Mouse (Mus musculus): ENCODE measurements around the gene Il31ra.
A peak's percentile ranks its signal among the peaks of the same experiment; 100 is the strongest.

The Il31ra gene

DNA sequence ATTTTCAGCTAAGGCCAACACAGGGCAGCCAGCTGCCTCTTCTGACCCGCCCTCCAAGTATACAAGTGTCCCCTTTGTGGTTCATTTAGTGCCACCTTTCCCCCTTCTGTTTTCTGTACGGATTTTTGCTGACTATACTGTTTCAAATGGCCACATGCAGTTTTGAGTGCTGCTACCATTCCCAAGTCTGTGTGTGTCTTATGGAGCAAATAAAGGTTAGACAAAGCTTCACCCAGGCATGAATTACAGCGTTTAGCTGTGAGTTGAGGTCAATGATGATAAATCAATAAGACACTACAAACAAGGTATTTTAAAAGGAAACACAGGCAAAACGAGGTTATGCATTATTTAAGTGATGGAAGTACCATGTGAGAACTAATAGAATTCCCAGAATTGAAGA is 24.6 kb downstream of the Il31ra start:
- DNase-seq (ENCODE audit: inconsistent age in 2 of 2, low spot score in 1 of 2) = no peak

DNA sequence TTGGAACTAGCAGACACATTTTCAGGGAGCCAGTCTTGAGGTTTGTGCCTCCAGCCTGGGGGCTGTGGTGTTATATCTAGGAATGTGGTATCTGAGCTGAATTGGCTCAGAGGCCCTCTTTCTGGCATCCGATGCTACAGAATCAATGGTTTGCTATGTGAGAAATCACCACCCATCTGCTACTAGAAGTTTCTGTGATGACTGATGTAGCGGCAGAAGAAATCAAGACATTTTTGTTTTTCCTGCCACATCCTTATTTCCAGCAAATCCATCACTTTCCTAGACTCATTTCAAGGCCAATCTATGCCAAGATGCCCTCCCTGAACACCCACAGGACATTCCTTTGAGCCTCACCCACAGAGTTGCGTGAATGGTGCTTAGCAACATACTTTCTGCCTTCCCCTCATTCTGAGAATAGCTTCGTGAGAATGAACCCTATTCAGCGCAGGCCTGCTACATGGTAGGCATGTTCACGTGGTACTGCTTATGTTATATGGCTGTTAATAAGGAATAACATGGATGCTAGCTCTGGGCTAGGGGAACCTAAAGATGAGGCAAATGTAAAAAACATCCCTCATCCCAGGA is 33.5 kb downstream of the Il31ra start:
- no peak for DNase-seq (ENCODE audit: inconsistent age in 2 of 2, low spot score in 1 of 2)

DNA sequence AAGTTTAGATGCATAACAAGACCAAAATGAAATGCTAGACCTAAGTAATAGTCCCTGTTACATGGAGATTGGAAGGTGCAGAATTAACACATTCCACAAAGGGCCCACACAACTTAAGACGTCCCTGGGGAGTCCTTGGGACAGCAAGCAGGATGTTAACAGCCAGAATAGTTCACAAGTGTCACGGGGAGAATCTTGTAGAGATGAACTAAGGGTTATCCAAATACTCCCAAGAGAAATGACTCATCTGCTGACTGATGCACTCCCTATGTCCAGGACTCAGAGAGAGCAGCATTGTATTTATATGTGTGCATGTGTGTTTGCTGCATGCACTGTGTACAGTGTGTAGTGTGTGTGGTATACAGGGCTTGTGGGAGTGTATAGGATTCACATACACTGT is 37.7 kb downstream of the Il31ra start:
- peak in 1 of 2 experiments; percentile 54 for DNase-seq (ENCODE audit: inconsistent age in 2 of 2, low spot score in 1 of 2)

DNA sequence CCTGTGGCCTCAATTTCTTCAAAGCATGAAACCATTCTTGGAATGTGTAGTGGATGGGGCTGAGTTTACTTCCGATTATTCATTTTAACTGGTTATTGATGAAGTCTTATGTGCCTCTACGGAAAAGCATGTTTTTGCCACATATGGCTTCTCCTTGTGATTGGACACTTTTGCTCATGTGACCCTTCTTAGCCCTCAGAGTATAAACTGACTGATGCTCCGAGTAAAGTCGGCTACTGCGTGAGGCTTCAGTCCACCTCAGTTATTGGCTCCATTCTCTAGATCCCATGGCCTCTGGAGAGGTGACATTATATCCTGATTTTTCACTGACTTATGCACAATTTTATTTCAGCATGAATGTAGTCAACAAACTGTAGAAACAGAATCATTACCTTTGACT is 40.9 kb downstream of the Il31ra start:
- no peak for DNase-seq (ENCODE audit: inconsistent age in 2 of 2, low spot score in 1 of 2)

DNA sequence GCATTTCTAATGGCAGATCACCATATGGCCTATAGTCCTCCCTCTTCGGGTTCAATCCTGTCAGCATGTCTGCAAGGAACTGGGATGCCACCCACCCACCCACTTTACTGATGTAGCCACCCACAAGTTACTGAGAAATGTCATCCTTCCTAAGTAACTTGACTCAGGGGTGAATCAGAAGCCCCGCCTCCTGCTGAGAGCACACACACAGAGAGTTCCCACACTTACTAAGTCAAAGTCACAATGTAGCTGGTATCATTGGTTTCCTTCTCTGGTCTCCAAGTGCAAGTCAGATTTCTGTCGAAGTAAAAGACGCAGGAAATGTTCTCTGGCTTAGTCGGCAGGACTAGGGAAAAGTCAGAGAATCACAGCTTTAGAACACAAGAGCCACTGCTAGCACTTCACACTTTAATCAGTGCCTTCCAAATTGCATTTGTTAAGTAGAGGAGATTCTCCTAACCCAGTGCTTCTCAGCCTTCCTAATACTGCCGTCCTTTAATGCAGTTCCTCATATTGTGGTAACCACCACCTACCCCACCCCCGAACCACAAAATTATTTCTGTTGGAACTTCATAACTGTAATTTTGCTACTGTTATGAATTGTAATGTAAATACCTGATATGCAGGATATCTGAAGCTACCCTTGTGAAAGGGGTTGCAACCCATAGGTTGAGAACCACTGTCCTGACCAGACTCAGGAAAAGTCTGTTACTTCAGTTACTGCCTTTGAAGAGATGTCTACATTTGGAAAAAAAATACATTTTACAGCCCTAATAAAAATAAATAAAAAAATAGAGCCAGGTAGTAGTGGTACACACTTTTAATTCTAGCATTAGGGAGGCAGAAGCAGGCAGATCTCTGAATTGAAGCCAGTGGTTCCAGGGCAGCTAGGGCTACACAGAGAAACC is 42.3 kb downstream of the Il31ra start:
- DNase-seq (ENCODE audit: inconsistent age in 2 of 2, low spot score in 1 of 2) = no peak

DNA sequence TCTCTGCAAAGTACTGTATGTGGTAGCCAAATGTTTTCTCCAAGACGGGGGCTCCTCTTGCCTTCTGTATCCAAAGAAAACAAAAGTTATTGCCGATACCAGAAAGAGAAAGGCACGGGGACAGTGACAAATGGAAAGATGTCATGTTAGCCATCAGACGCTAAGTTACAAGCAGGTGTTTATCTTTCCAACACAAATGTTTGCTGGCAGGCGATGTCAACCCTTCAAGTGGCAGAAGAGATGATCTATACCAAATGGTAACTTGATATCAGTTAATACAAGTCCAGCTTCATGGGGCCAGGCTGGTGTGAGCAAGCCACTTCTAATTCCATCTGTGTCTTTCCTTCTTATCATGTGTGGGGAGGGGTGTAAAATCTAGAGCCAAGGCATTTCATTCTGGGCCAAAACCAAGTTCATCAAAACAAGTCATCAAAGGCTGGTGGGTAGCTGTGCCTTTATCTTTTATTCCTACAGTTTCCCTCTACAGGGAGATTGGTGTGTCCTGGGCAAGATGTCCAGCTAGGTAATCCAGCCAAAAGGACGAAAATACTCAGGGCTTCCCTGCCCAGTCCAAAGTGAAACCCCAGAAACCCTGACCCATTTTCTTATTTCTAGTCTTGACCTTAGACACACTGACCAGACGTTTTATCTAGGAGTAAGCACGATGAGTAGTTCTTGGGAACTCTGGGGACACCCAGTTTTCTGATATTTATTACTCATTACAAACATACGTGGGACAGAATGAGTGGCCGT is 52.8 kb downstream of the Il31ra start:
- DNase-seq (ENCODE audit: inconsistent age in 2 of 2, low spot score in 1 of 2) = peak in 1 of 2 experiments; percentile 68

DNA sequence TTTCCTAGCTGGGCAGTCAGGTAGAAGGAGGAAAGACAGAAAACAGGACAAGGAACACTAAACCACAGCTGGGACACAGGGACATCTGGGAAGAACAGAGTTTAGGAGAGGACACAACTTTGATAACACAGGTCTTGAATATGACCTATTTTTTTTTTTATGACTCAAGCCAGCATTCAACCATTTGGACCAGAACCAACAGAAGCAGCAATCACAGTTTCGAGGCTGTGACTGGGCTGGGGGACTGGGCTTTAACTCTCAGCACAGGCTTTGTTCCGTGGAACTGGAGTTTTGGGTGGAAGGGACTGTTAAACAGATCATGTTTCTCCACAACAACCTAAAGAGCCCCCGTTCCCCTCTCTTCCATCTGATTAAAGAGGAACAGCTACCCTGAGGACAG is 53.5 kb downstream of the Il31ra start:
- peak in 1 of 2 experiments; percentile 75 for DNase-seq (ENCODE audit: inconsistent age in 2 of 2, low spot score in 1 of 2)

DNA sequence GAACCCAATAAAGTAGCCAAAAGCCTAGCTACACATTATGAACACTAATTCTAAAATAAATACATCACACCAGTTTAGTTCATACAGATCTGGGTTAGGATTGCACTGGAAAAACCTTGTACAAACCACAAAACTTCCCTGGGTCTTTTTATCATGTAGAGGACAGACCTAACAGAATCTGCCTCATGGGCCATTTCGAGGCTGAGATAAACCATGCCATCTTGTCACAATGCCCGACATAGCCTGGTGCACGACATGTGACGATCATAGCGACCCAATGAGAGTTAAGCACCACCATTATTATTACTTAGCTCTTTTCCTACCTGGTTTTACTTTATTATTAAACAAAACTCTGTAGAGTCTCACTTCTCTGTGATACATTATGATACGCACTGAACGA is 57.1 kb downstream of the Il31ra start:
- DNase-seq (ENCODE audit: inconsistent age in 2 of 2, low spot score in 1 of 2) = no peak

DNA sequence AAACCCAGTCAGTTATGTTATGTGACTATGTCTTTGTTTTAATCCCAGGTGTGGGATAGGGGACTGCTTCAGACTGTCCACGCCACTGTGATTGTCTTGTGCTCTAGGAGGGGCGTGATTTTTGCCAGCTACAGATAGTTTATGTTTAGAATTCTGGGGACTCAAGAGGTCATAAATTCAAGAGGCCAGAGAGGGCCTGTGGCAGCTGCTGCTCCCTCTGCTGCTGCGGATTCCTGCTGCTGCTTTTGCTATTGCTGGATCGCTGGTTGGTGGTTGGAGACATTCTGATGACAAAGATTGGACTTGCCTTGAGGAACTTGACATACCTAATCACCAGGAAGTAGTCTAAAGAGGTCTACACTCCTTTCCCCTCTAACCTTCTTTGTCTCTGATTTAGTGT is 57.5 kb downstream of the Il31ra start:
- DNase-seq (ENCODE audit: inconsistent age in 2 of 2, low spot score in 1 of 2) = no peak

DNA sequence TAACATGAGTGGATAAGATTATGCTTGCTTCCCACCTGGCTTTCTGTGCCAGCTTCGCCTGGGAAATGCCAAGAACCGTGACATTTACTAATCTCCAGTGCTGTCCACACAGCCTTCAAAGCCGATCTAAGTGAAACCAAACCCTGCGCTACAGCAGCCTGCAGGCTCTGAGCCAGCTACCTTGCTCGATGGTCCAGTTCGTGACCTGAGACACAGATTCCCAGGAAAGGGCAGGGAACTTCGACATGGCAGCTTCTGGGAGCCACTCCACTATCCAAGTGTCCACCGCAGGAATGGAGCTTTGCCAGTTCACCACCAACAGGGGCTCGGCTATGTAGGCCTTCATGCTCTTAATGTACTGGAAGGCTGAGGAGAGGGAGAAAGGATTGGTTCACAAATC is 60.6 kb downstream of the Il31ra start:
- peak; percentile 78 to 89 for DNase-seq (ENCODE audit: inconsistent age in 2 of 2, low spot score in 1 of 2)

DNA sequence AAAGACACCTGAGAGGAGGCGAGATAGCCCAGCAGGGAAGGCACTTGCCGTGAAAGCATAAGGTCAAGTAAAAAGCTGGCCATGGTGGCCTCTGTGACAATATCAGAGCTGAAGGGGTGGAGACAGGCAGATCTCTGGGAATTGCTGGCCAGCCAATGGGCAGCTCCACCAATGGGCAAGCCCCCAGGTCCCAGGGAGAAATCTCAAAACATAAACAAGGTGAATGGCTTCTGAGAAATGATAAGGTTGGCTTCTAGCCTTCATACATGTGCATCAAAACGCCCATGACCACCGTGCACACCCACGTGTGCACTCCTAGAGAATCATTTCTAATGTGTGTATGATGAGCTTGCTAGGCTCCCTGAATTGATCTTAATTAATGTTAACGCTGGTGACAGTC is 61.9 kb downstream of the Il31ra start:
- DNase-seq (ENCODE audit: inconsistent age in 2 of 2, low spot score in 1 of 2) = peak in 1 of 2 experiments; percentile 28

DNA sequence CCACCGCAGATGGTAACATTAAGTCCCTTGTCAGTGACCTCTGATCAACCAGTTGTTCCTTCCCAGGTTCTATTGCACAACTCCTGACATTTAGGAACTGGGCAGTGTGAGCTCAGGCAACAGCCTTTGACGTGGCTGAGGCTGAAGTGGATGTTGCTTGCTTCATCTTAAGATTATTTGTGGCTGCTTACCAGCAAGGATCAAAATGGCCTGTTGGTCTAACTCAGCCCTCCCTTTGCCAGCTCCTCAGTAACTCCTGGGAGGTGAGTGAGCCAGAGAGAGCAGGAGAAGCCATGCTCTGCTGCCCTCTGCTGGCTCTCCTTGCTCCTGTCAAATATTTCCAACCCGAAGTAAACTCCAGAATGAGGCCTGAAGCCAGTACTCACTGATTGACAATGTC is 64.3 kb downstream of the Il31ra start:
- DNase-seq (ENCODE audit: inconsistent age in 2 of 2, low spot score in 1 of 2) = peak; percentile 84 to 94

DNA sequence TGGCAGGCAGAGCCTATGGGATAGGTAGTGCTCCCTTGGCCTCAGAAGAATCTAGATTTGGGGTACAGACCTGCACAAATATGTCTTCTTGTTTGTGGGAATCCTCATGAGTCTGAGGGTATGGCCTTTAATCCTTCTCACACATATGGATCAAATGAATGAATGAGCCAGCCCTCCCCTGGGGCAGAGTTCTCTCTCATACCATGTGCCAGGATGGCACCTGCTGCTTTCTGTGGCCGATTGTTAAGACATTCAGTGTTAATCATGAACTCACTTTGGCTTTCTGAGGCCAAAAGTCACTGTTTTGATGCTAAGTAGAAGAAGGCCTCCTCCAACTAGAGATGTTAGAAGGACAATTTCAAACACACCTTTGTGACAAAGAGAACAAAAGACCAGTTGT is 67.0 kb downstream of the Il31ra start:
- no peak for DNase-seq (ENCODE audit: inconsistent age in 2 of 2, low spot score in 1 of 2)

DNA sequence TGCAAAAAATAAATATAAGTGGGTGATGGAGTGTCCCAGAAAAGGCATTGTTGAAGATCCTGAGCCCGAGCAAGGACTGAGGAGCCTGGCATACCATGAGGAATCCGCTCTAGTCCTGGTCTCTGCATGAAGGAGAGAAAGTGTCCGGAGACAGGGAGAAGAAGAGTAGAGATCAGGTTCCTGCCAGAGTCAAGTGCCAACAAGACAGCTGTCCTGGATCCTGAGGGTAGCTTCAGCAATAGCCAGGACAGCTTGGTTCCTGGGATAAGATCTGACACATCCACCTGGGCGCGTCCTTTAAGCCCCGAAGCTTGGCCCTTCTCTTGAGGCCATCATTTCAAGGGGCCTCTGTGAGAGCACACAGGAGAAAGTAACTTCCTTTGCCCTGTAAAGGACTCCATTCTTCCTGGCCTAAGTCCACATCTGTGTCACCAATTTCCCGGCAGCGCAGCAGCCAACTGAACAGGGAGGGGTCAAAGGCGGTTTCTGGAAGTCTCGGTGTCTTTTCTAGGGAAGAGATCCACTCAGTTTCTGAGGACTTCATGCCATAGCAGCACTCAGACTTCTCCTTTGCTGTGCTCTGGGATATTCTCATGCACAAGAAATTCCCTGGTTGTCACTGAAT is 70.7 kb downstream of the Il31ra start:
- no peak for DNase-seq (ENCODE audit: inconsistent age in 2 of 2, low spot score in 1 of 2)

DNA sequence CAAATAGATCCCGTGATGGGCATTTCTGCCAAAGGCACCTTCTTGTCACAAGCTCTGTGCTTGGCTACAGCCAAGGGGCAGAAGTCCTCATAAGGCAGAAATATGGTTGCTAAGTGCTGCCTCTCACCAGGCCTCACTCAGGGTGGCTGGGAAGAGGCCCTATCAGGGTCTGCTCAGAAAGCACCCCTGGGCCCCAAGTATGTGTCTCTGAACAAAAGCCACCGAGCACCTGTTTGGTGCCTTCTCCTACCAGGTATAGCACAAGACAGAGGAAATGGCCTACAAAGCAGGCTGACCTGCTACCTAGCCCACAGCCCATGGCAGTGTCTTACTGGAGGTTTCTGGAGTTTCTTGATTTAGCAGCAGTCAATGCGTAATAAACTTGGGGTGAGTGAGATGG is 71.3 kb downstream of the Il31ra start:
- DNase-seq (ENCODE audit: inconsistent age in 2 of 2, low spot score in 1 of 2) = no peak

DNA sequence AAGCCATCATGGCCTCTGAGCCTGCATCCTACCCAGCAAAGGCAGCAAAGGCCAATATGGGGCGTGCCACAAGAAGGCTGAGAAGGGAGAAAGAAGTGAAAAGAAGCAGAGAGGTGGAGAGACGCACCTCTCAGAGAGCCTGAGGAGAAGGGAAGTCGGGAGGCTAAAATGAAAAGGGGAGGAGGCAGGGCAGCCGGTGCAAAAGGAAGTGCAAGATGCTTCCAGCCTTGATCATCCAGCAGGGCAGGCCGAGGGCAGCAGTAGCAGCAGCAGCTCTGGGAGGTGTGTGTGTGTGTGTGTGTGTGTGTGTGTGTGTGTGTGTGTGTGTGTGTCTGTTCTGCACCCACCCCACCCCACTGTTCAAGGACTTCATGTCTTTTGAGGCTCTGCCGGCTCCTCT is 71.9 kb downstream of the Il31ra start:
- DNase-seq (ENCODE audit: inconsistent age in 2 of 2, low spot score in 1 of 2) = no peak

DNA sequence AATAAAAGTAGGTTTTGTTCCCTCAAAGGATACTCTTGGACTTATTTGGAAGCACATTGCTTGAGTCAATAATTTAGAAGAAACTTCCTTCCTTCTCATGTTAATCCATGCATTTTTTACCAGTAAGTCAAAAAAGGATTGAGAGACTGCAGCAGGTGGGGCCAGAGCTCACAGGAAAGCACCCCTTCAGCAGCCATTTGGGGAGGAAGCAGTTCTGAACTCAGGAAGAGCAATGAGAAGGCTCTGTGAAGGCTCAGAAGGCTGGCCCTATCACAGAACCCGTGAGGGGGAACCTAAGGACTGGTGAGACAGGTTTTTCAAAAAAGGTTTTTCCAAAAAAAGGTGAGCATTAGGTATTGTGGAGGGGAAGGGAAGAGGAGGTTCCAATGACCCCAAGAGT is 79.6 kb downstream of the Il31ra start:
- DNase-seq (ENCODE audit: inconsistent age in 2 of 2, low spot score in 1 of 2) = no peak

DNA sequence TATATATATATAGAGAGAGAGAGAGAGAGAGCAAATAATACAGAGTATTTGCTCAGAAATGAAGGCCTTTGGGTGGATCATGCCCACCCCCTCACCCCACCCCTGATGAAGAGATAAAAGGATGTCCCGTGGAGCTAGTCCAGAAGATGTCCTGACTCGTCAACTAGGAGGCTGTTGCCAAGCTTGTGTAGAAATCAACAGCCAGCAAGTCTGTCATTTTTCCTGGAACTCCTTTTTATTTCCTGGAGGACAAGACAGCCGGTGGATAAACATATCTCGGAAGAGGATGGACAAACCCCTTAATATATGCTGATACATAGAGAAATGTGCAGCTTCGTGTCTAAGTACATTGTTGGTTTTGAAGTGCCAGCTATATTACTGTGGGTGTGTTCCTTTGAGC is 81.3 kb downstream of the Il31ra start:
- no peak for DNase-seq (ENCODE audit: inconsistent age in 2 of 2, low spot score in 1 of 2)

DNA sequence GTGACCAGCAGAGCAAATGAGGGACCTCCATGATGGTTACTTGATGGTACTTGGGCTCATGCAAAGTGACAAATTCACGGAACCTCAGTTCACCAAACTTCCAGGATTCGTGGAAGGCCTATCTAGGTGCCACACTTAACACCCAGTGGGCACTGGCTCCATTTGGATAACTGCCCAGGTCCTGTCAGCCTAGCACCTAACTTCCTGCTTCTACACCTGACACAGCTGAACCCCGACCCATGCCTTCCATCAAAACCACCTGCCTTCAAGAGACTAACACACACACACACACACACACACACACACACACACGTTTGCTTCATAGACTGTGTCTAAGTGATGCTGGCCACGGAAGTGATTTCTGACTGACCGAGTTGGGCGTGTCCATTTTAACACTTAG is 82.3 kb downstream of the Il31ra start:
- DNase-seq (ENCODE audit: inconsistent age in 2 of 2, low spot score in 1 of 2) = no peak

DNA sequence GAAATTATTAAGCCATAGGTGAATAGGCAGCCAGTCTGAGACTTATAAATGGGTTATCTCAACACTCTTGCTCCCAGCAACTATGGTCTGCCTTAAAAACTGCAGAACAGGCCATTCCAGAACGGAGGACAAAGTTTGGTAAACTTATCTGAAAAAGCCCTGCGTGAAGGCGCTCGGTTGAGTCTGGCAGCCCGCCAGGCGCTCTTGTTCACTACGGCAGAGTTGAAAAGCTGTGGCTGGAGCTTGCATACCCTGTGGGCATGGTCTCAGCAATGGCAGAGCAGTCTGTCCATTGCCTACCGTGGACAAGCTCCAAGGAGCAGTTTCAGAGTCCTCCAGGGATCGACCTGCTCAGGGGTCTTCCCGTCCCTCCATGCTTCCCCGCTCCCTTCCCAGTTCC is 82.9 kb downstream of the Il31ra start:
- DNase-seq (ENCODE audit: inconsistent age in 2 of 2, low spot score in 1 of 2) = peak; percentile 37 to 75

DNA sequence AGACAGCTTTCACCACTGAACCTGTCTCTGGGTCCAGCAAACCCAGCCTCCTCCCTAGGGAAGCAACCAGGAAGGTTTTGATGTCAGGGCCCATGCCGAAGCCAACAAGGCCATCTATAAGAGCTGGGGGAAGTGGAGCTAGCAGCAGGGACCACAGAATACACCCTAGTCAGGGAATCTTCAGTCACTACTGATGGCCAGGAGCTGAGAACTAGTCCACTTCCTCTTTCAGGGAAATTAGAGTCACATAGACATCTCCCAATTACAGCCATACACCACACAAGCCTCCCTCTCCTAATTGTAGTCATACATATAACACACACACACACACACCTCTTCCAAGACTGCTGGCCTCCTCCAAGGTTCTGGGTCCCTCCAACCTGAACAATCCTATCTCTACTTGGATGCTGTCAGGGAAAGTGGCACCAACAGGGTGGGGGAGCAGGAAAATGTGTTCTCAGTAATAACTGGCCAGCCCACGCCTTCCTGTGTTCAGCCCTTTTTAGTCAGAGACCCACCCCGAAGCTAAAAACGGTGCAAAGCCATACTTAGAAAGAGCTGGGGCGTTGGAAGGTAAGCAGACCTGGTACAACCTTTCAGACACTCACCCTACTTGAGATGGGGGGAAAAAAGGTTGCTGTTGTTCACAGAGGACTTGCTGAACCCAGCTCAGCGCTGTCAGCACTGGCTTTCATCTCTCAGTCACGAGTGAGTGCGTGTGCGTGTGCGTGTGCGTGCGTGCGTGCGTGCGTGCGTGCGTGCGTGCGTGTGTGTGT is 83.5 kb downstream of the Il31ra start:
- no peak for DNase-seq (ENCODE audit: inconsistent age in 2 of 2, low spot score in 1 of 2)

Data from adrenal gland, adult (tissue).